Mouse (Mus musculus): Measurements from ENCODE around the gene Gm6509.
"Not testable (repeated sequence)": the region's sequence is repeated elsewhere in the genome, so short reads cannot be mapped to it uniquely, and the experiment has no call there.

Gene Gm6509

GRCm38 (mm10) chr5:94623679-94624078 is at the start of gene Gm6509:
Gm6509 (plus strand) TSS chr5:94623979.
- in situ Hi-C loops (cut with MboI, MseI): not testable (repeated sequence)

GRCm38 (mm10) chr5:94616242-94616641 is 7.5 kb upstream of the Gm6509 start, which contains the start of gene Gm3147:
Gm3147 (minus strand) TSS chr5:94616342.
- in situ Hi-C loops (cut with MboI, MseI): not testable (repeated sequence)

- in situ Hi-C loops (cut with MboI, MseI): not testable (repeated sequence)
Observed at GRCm38 (mm10) chr5:94648082-94648481, 24.3 kb downstream of the Gm6509 start, which contains the start of gene Gm6205. Gm6205 (plus strand) TSS chr5:94648382.

All from regulatory T cell (primary cell).